Mouse (Mus musculus) stomach, embryonic 15.5 days (tissue): ENCODE measurements around the gene Ptprn2. TPM values are rescaled to one million over a fixed set of nuclear protein-coding genes. Genes with fewer than 3 reads are reported as not detected.

Experiments used
- ATAC-seq: fragments of 200-750 bp; cut with Nextera tagmentation; 2 replicates; pipeline ENCODE4 v1.8.0; 2017; ENCODE audit warnings: low read depth, moderate number of reproducible peaks, moderate TSS enrichment; ENCODE audit not compliant: insufficient read depth, low FRiP score
- H3K27ac ChIP-seq: fragments of 300-500 bp; sonication (generic); 2 replicates; pipeline ENCODE4 v1.5.1; 2015; ENCODE audit warnings: mild to moderate bottlenecking, inconsistent platforms
- H3K27me3 ChIP-seq: fragments of 300-500 bp; sonication (generic); replicated peaks from 2 replicates; pipeline ENCODE4 v1.6.1; 2015; ENCODE audit warnings: inconsistent platforms
- H3K36me3 ChIP-seq: fragments of 300-500 bp; sonication (generic); 2 replicates; pipeline ENCODE4 v1.6.1; 2015; ENCODE audit warnings: inconsistent platforms
- H3K4me1 ChIP-seq: fragments of 300-500 bp; sonication (generic); 2 replicates; pipeline ENCODE4 v1.6.1; 2015; ENCODE audit warnings: inconsistent platforms
- H3K4me2 ChIP-seq: fragments of 300-500 bp; sonication (generic); 2 replicates; pipeline ENCODE4 v1.6.1; 2015; ENCODE audit warnings: mild to moderate bottlenecking, inconsistent platforms
- H3K4me3 ChIP-seq: fragments of 300-500 bp; sonication (generic); replicated peaks from 2 replicates; pipeline ENCODE4 v1.5.1; 2015; ENCODE audit warnings: inconsistent platforms
- H3K9ac ChIP-seq: fragments of 300-500 bp; sonication (generic); 2 replicates; pipeline ENCODE4 v1.6.1; 2015; ENCODE audit warnings: inconsistent platforms
- H3K9me3 ChIP-seq: fragments of 300-500 bp; sonication (generic); 2 replicates; pipeline ENCODE4 v1.6.1; 2016; ENCODE audit warnings: inconsistent platforms
- WGBS: fragments of 180-500 bp; shearing (Covaris S2); methylation state at CpG from one replicate; pipeline ENCODE4 v1.1.7; 2015; 5-methylcytosine and 5-hydroxymethylcytosine counted together
- polyA plus RNA-seq: library from polyadenylated mRNA; unstranded; fragments of >200 nt; fragmentation: Nextera tagmentation; extraction: Ambion mirVana; gene quantifications from 2 replicates; pipeline ENCODE4 v1.2.1, GENCODE M21; 2015

The Ptprn2 gene
- polyA plus RNA-seq, 1 experiment from 2014 or later, result 3.7 TPM

DNA sequence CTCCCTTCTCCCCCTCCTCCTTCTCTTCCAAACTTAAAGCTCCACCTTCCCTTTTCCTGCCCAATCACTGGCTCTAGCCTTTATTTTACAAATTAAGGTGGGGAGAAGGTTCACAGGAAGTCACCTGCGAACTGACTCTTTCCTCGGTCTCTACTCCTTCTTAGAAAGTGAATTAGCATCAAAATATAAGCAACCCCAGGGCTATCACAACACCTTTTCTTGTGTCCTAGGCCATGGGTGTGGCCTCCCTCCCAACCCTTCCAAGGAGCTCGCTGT lies 775.6 kb downstream of the Ptprn2 start:
- Histone ChIP-seq H3K9ac (no peak overlapping the region), H3K4me1 (no peaks in the 10 kb centered on the region), H3K27ac (no peak overlapping the region), H3K4me3 (no peak overlapping the region), H3K9me3 (no peaks in the 10 kb centered on the region), H3K27me3 (no peaks in the 10 kb centered on the region), H3K36me3 (no peaks in the 10 kb centered on the region), H3K4me2 (no peak overlapping the region)
- WGBS, result 42% methylated on average over 3 of the region's 3 CpGs
- no peak for ATAC-seq

DNA sequence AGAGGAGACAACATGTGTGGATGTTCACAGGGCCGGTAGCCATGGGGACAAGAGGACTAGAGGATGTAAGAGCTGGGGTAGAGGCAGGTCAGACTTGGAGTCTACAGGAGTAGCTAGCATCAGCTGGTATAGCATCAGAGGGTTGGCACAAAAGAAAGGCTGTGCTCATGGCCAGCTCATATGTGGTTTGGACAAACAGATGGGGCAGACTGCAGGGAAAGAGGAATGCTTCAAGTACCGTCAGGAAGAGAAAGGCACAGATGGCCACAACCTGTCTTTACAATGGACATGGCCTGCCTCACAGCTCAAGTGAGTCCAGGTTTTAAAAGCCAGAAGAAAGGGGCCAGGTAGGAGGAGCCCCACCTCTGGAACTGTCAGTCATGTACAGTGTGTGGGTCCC lies 776.5 kb downstream of the Ptprn2 start:
- H3K9ac ChIP-seq, result no peak overlapping the region
- no peaks in the 10 kb centered on the region for H3K27me3 ChIP-seq
- no peaks in the 10 kb centered on the region for H3K9me3 ChIP-seq
- ATAC-seq, result no peak
- no peak overlapping the region for H3K4me3 ChIP-seq
- no peaks in the 10 kb centered on the region for H3K4me1 ChIP-seq
- 81% methylated on average over 2 of the region's 2 CpGs for WGBS
- no peak overlapping the region for H3K4me2 ChIP-seq
- no peaks in the 10 kb centered on the region for H3K36me3 ChIP-seq
- no peak overlapping the region for H3K27ac ChIP-seq

DNA sequence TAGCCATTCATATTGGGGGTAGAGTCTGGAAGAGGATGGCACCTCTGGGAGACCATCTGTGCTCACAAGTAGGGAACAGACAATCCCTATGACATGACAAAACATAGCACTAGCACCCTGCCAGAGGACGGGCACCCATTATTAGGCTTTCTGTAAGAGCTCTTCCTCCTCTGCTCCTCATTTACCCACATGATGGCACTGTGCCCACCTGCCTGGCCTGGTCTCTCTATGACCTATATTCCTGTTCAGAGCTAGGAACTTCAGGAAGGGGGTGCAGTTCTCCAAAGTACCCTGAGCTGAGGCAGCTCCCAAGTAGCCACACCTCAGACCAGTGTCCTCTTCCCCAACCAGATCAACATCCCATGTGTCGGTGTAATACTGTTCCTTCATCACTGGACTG lies 777.6 kb downstream of the Ptprn2 start:
- Histone ChIP-seq H3K4me3 (no peak overlapping the region), H3K4me2 (no peak overlapping the region), H3K9me3 (no peaks in the 10 kb centered on the region), H3K4me1 (no peaks in the 10 kb centered on the region), H3K36me3 (no peaks in the 10 kb centered on the region), H3K27me3 (no peaks in the 10 kb centered on the region), H3K9ac (no peak overlapping the region), H3K27ac (no peak overlapping the region)
- WGBS, result 76% methylated on average over 2 of the region's 2 CpGs
- ATAC-seq, result no peak

DNA sequence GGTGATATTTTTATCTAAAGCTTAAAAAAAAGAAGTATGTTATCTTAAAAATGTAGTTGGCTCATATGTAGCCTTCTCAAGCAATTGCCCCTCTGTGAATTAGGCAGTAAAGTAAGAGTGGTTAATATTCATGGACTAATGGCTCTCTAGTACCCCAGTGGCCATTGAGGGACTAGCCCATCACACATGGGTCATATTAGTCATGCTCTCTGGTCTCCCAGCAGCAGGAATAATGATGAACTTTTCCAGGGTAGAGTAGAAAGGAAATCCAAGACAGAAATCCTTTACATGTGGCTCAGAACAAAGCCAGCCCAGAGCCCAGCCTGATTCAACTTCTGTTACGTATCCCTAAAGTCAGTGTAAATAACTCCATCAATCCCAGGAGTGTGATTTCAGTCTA lies 779.7 kb downstream of the Ptprn2 start:
- no peaks in the 10 kb centered on the region for H3K9me3 ChIP-seq
- no peaks in the 10 kb centered on the region for H3K4me1 ChIP-seq
- WGBS, result 82% methylated on average over 1 of the region's 1 CpGs
- no peak overlapping the region for H3K4me2 ChIP-seq
- no peak overlapping the region for H3K9ac ChIP-seq
- H3K36me3 ChIP-seq, result no peaks in the 10 kb centered on the region
- H3K4me3 ChIP-seq, result no peak overlapping the region
- no peaks in the 10 kb centered on the region for H3K27me3 ChIP-seq
- no peak overlapping the region for H3K27ac ChIP-seq
- ATAC-seq, result no peak

DNA sequence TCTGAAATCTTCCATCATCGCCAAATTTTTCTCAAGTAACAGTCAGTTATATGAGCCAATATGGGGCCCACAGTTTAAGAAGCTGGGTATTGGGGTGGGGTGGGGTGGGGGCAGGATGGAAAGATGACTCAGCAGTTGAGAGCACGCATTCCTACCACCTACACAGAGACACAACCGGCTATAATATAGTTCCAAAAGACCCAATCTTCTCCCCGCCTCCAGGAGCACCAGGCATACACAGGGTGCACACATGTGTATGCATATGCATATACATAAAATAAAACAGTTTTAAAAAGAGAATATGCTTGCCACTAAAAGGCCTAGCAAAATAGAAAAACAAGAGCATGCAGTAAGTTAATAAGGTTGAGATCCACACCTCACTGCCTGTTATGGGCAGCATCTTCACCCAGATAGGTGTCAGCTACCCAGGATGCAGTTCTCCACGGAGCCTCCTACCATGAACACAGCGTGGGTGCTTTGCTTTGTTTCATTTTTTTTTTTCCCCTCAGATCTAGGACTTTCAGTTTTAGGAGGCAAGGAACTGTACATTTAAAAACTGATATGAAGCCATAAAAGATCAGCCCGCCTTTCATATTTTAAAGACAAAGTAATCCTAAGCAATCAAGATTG lies 783.1 kb downstream of the Ptprn2 start:
- no peak for ATAC-seq
- Histone ChIP-seq H3K4me3 (no peak overlapping the region), H3K27me3 (no peaks in the 10 kb centered on the region), H3K9ac (no peak overlapping the region), H3K36me3 (no peaks in the 10 kb centered on the region), H3K4me2 (no peak overlapping the region), H3K4me1 (no peaks in the 10 kb centered on the region), H3K9me3 (no peaks in the 10 kb centered on the region), H3K27ac (no peak overlapping the region)
- WGBS, result 72% methylated on average over 7 of the region's 7 CpGs

DNA sequence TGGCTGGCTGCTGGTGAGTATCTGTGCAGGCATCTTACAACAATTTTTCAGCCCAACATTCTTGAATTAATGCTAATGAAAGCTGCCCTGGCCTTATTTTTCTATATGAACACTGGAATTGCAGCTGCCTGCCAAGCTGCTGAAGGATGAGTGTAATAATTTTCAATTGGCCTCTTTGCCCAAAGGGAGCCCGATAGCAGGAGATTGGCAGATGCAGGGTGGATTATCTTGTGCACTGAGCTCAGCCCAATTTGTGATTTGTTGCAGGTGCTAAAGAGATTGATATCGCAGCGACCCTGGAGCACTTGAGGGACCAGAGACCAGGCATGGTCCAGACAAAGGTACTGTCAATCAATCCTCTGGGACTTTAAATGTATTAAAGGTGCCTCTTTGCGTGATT lies 783.8 kb downstream of the Ptprn2 start:
- Histone ChIP-seq H3K36me3 (no peaks in the 10 kb centered on the region), H3K27me3 (no peaks in the 10 kb centered on the region), H3K27ac (no peak overlapping the region), H3K4me3 (no peak overlapping the region), H3K9me3 (no peaks in the 10 kb centered on the region), H3K9ac (no peak overlapping the region), H3K4me2 (no peak overlapping the region), H3K4me1 (no peaks in the 10 kb centered on the region)
- ATAC-seq, result no peak
- WGBS, result 77% methylated on average over 4 of the region's 4 CpGs

DNA sequence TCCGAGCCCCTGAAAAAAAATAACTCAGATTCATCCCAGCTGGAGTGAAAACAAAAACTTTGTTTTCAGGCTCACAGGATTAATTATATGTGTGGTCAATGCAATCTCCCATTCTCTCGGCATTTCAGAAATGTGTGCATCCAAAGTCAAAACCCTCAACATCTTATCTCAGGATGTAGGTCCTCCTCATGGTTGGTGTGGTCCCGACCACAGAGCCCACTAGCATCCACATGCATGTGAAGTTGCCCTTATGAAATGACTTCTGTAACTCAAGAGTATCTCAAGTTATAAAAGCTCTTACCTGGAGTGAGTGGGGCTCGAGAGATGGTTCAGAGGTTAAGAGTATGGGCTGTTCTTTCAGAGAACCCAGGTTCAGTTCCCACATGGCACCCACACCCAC lies 784.7 kb downstream of the Ptprn2 start:
- Histone ChIP-seq H3K4me3 (no peak overlapping the region), H3K4me1 (no peaks in the 10 kb centered on the region), H3K36me3 (no peaks in the 10 kb centered on the region), H3K27ac (no peak overlapping the region), H3K9me3 (no peaks in the 10 kb centered on the region), H3K9ac (no peak overlapping the region), H3K27me3 (no peaks in the 10 kb centered on the region), H3K4me2 (no peak overlapping the region)
- ATAC-seq, result no peak
- WGBS, result 84% methylated on average over 4 of the region's 4 CpGs

DNA sequence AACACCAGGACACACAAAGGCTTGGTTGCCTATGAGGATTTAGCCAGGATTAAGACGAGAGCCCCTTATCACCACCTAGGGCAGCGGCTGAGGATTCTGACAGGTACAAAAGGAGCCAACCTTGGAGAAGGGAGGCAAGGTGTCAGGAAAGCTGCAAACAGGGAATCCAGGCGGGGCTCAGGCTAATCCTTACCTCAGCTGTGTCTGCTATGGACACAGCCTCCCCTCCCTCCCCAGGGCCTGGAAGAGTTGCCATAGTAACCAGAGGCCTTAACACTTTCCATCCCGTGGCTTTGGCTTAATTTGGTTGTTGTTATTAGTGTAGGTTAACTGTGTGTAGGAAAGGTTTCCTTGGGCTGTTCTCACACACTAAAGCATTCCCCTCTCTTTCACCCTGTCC lies 787.6 kb downstream of the Ptprn2 start:
- ATAC-seq, result no peak
- Histone ChIP-seq H3K36me3 (no peaks in the 10 kb centered on the region), H3K4me3 (no peak overlapping the region), H3K9ac (no peak overlapping the region), H3K9me3 (no peaks in the 10 kb centered on the region), H3K4me2 (no peak overlapping the region), H3K27ac (no peak overlapping the region), H3K4me1 (no peaks in the 10 kb centered on the region), H3K27me3 (no peaks in the 10 kb centered on the region)
- WGBS, result 18% methylated on average over 4 of the region's 4 CpGs

DNA sequence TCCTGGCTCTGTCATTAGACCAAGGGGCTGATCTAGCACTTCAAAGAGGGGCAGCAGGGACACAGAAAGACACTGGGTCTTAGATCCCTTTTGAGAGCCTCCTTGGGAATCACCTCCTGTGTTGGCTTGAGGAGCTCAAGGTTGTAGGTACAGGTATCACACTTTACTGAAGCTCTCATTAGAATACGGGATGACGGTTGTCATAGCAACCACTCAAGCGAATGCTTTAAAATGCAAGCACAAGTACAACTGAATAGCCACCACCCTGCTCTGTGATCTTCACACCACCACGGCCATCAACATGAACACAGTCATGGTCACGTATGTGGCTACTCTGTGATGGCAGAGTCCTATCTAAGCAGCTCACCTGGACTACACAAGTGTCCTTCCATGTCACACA lies 789.1 kb downstream of the Ptprn2 start:
- Histone ChIP-seq H3K9ac (no peak overlapping the region), H3K9me3 (no peaks in the 10 kb centered on the region), H3K4me3 (no peak overlapping the region), H3K27me3 (no peaks in the 10 kb centered on the region), H3K4me2 (no peak overlapping the region), H3K36me3 (no peaks in the 10 kb centered on the region), H3K27ac (no peak overlapping the region), H3K4me1 (no peaks in the 10 kb centered on the region)
- ATAC-seq, result no peak
- 83% methylated on average over 5 of the region's 5 CpGs for WGBS

DNA sequence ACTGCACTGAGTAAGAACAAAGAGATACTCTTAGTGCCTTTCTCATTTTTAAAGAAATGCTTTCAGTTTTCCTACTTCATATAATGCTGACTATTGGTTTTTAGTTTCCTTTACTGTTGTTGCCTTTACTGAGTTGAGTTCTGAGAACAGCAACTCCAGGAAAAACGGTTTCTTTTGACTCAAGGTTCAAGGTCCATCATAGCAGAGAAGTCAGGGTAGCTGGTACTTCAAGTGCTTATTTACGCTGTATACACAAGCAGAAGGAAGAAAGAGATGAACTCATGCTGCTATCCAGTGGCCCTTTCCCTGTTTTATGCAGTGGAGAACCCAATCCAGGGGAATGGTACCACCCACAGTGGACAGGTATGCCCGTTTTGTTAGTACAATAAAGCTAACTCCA lies 795.3 kb downstream of the Ptprn2 start:
- 85% methylated on average over 3 of the region's 3 CpGs for whole genome bisulfite sequencing
- Histone ChIP-seq H3K4me3 (no peak overlapping the region), H3K9ac (no peak overlapping the region), H3K9me3 (no peaks in the 10 kb centered on the region), H3K4me1 (no peaks in the 10 kb centered on the region), H3K27me3 (no peaks in the 10 kb centered on the region), H3K27ac (no peak overlapping the region), H3K36me3 (no peaks in the 10 kb centered on the region), H3K4me2 (no peak overlapping the region)
- no peak for ATAC-seq

DNA sequence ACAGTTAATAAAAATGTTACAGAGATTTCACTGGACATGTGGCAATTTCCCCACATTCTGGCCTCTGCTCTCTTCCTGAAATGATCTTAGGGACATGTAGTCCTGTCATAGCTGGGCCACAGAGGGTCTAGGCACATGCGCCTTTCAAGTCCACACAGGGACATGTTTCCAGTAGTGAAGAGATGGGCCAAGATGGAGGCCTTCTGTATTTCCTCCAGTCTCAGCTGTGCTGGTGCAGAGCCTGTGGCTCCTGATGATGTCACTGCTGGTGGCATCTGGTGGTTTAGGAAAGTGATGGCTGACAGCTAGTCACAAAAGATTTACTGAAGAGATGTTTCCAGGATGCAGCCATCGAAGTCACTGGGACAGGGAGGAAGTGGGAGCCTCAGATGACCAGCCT lies 797.1 kb downstream of the Ptprn2 start:
- H3K4me1 ChIP-seq, result no peaks in the 10 kb centered on the region
- no peak overlapping the region for H3K9ac ChIP-seq
- WGBS, result 82% methylated on average over 2 of the region's 2 CpGs
- H3K4me2 ChIP-seq, result no peak overlapping the region
- H3K27ac ChIP-seq, result no peak overlapping the region
- H3K4me3 ChIP-seq, result no peak overlapping the region
- ATAC-seq, result no peak
- H3K36me3 ChIP-seq, result no peaks in the 10 kb centered on the region
- H3K9me3 ChIP-seq, result no peaks in the 10 kb centered on the region
- no peaks in the 10 kb centered on the region for H3K27me3 ChIP-seq

DNA sequence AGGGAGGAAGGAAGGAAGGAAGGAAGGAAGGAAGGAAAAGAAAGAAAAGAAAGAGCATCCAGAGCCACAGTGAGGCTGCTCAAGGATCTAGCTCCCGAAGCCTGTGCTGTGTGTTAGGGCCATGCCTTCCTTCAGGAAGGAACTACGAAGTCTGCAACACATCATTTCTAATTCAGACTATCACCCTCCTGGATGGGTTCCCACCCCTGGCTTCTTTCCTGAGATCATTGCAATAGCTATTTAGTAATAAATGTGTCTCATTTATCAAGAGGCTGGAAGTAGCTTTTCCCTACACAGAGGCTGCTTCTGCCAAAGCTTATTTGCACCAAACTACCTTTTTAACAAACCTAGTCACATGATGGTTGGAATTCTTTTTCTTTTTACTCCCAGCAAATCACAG lies 801.9 kb downstream of the Ptprn2 start:
- Histone ChIP-seq H3K36me3 (no peaks in the 10 kb centered on the region), H3K27me3 (no peaks in the 10 kb centered on the region), H3K4me1 (no peaks in the 10 kb centered on the region), H3K27ac (no peak overlapping the region), H3K9me3 (no peaks in the 10 kb centered on the region), H3K9ac (no peak overlapping the region), H3K4me3 (no peak overlapping the region), H3K4me2 (no peak overlapping the region)
- 54% methylated on average over 2 of the region's 2 CpGs for WGBS
- no peak for ATAC-seq

DNA sequence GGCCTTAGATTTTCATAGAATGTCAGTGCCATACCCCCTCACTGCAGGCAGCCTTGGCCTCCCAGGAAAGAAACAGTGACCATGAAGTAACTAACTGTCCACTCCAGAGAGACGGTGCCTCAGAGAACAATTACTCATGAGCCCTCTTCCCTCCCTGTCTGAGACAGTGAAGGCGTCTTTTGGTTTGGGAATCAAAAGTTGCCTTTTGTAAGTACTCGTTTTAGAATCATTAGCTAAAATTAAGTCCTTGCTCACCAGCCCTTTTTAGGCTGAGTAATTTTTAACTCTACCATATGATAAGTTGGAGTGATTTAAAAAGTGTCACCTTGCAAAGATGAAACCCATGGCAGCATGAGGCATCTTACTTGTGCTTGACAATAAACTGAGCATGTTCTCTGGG lies 806.4 kb downstream of the Ptprn2 start:
- Histone ChIP-seq H3K9me3 (no peaks in the 10 kb centered on the region), H3K36me3 (no peaks in the 10 kb centered on the region), H3K4me1 (no peaks in the 10 kb centered on the region), H3K4me3 (no peak overlapping the region), H3K9ac (no peak overlapping the region), H3K4me2 (no peak overlapping the region), H3K27ac (no peak overlapping the region), H3K27me3 (no peaks in the 10 kb centered on the region)
- no peak for ATAC-seq
- WGBS, result 59% methylated on average over 3 of the region's 3 CpGs
